Comparison of ENCODE assay signal across 8 mouse cellular contexts in the genomic region with DNA sequence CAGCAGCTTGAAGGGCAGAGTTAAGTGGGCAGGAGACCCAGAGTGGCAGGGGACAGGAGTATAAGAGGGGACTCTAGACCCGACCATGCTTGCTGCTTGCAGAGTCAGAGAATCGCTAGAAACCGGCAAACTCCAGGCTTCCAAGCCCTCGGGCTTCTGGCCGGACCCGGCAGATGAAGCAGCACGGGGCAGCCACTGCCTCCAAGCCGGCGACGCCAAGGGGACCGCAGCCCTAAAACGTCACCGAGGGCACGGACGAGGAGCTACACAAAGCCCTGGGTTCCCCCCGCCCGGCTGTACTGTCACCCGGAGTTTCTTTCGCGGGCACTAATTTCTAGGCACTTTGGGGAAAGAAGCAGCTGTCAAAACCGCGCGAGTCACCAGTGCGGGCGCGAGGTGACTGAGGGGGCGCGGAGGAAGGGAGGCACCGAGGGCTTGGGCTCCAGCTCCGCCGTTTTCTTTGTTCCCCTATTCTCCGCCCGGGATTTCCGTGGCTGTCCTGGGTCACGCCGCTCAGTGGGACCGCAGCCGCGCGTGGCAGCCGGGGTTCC. TPM values are rescaled to one million over a fixed set of nuclear protein-coding genes. Genes with fewer than 3 reads are reported as not detected.
A peak's percentile ranks its signal among the peaks of the same experiment; 100 is the strongest.
DNase-seq lines count a peak whose midpoint lies in the region; ATAC-seq lines count a peak whose summit lies in the region.

No protein-coding gene starts in this region.

- 0% methylated on average over 41 of the region's 41 CpGs for WGBS in forebrain, embryonic 15.5 days
- under 1% methylated on average over 34 of the region's 41 CpGs for WGBS in hindbrain, embryonic 14.5 days
- 0% methylated on average over 39 of the region's 41 CpGs for WGBS in limb, embryonic 13.5 days
- WGBS in midbrain, embryonic 12.5 days: under 1% methylated on average over 41 of the region's 41 CpGs

- no peaks in the 10 kb centered on the region for H3K27me3 ChIP-seq in forebrain, embryonic 15.5 days
- H3K27me3 ChIP-seq in hindbrain, embryonic 14.5 days (ENCODE audit: control insufficient read depth, insufficient read depth, low read length): no peaks in the 10 kb centered on the region
- H3K27me3 ChIP-seq in limb, embryonic 13.5 days: no peaks in the 10 kb centered on the region
- no peaks in the 10 kb centered on the region for H3K27me3 ChIP-seq in midbrain, embryonic 12.5 days

- H3K9ac ChIP-seq in forebrain, embryonic 15.5 days (replicated peaks): peak overlapping the region; percentile 87
- H3K9ac ChIP-seq in hindbrain, embryonic 14.5 days: peak overlapping the region; percentile 98
- H3K9ac ChIP-seq in limb, embryonic 13.5 days: peak overlapping the region; percentile 95
- peak overlapping the region; percentile 96 for H3K9ac ChIP-seq in midbrain, embryonic 12.5 days (replicated peaks)

- no peaks in the 10 kb centered on the region for H3K36me3 ChIP-seq in forebrain, embryonic 15.5 days
- no peaks in the 10 kb centered on the region for H3K36me3 ChIP-seq in hindbrain, embryonic 14.5 days (replicated peaks; ENCODE audit: control insufficient read depth, insufficient read depth)
- H3K36me3 ChIP-seq in limb, embryonic 13.5 days: no peaks in the 10 kb centered on the region
- H3K36me3 ChIP-seq in midbrain, embryonic 12.5 days: no peaks in the 10 kb centered on the region

- peak overlapping the region; percentile 50 for H3K4me2 ChIP-seq in forebrain, embryonic 15.5 days (replicated peaks)
- peak overlapping the region; percentile 78 for H3K4me2 ChIP-seq in hindbrain, embryonic 14.5 days (replicated peaks)
- H3K4me2 ChIP-seq in limb, embryonic 13.5 days (replicated peaks): peak overlapping the region; percentile 77
- peak overlapping the region; percentile 64 for H3K4me2 ChIP-seq in midbrain, embryonic 12.5 days (replicated peaks)

- peak overlapping the region; percentile 77 for H3K4me3 ChIP-seq in forebrain, embryonic 15.5 days
- H3K4me3 ChIP-seq in hindbrain, embryonic 14.5 days (replicated peaks; ENCODE audit: low read length): peak overlapping the region; percentile 85
- peak overlapping the region; percentile 80 for H3K4me3 ChIP-seq in limb, embryonic 13.5 days
- peak overlapping the region; percentile 82 for H3K4me3 ChIP-seq in midbrain, embryonic 12.5 days

- peak; percentile 47 for DNase-seq in ovary, postnatal 10 days (ENCODE audit: low spot score)
- DNase-seq in ovary, postnatal 36 days (ENCODE audit: low spot score): no peak
- DNase-seq in cerebellum, adult 18-20 months: peak; percentile 64 to 68
- DNase-seq in hindbrain, embryonic 14.5 days (ENCODE audit: low spot score): peak; percentile 60
- peak; percentile 65 to 68 for DNase-seq in spleen, postnatal 36 days (ENCODE audit: low spot score in 2 of 2)

- ATAC-seq in forebrain, embryonic 15.5 days (replicated peaks): peak; percentile 83
- peak; percentile 82 for ATAC-seq in hindbrain, embryonic 14.5 days (ENCODE audit: low FRiP score)
- peak; percentile 75; the same call in 1 of the 2 replicates for ATAC-seq in limb, embryonic 13.5 days (ENCODE audit: low FRiP score, low read depth)
- peak; percentile 80 for ATAC-seq in midbrain, embryonic 12.5 days (ENCODE audit: low FRiP score, low read depth)

- H3K4me1 ChIP-seq in forebrain, embryonic 15.5 days: peaks cover 33% of the 10 kb centered on the region
- peaks cover 26% of the 10 kb centered on the region for H3K4me1 ChIP-seq in hindbrain, embryonic 14.5 days (replicated peaks; ENCODE audit: control insufficient read depth, insufficient read depth, low read length)
- peaks cover 26% of the 10 kb centered on the region for H3K4me1 ChIP-seq in limb, embryonic 13.5 days
- H3K4me1 ChIP-seq in midbrain, embryonic 12.5 days: peaks cover 25% of the 10 kb centered on the region

- peak overlapping the region; percentile 95 for H3K27ac ChIP-seq in forebrain, embryonic 15.5 days (replicated peaks)
- H3K27ac ChIP-seq in hindbrain, embryonic 14.5 days: peak overlapping the region; percentile 99
- H3K27ac ChIP-seq in limb, embryonic 13.5 days: peak overlapping the region; percentile 98
- H3K27ac ChIP-seq in midbrain, embryonic 12.5 days (replicated peaks): peak overlapping the region; percentile 100

- no peaks in the 10 kb centered on the region for H3K9me3 ChIP-seq in forebrain, embryonic 15.5 days
- no peaks in the 10 kb centered on the region for H3K9me3 ChIP-seq in hindbrain, embryonic 14.5 days (ENCODE audit: control insufficient read depth, low read length)
- H3K9me3 ChIP-seq in limb, embryonic 13.5 days: no peaks in the 10 kb centered on the region
- H3K9me3 ChIP-seq in midbrain, embryonic 12.5 days: 0 out of 2 replicates have a peak, but pooled peaks cover 9% of the 10 kb centered on the region

RNA-seq across cellular contexts. Expression of a gene that starts 10.0 kb away (rescaled TPM):
- 85.7 and 85.9 TPM in 2 replicates for polyA plus RNA-seq in forebrain, embryonic 15.5 days (2015; fragmentation: Nextera tagmentation; extraction: Ambion mirVana)
- 76.5 and 102 TPM in 2 replicates for polyA plus RNA-seq in hindbrain, embryonic 14.5 days (2014; fragmentation: Nextera tagmentation; extraction: Ambion mirVana)
- polyA plus RNA-seq in limb, embryonic 13.5 days (2015; fragmentation: Nextera tagmentation; extraction: Ambion mirVana): 49.3 and 50.2 TPM in 2 replicates
- 62.3 and 64.4 TPM in 2 replicates for polyA plus RNA-seq in midbrain, embryonic 12.5 days (2016; fragmentation: Nextera tagmentation; extraction: Ambion mirVana)
